Mouse (Mus musculus) MEL (cell line): ENCODE measurements around the gene Naip1.

Source experiments
- CHD2 ChIP-seq: IDR thresholded peaks from 2 replicates; pipeline ENCODE4 v1.6.1; 2011; ENCODE audit warnings: low read length, improper control_type of control experiment
- CTCF ChIP-seq, 3 experiments: IDR thresholded peaks in 2 of 3; conservative IDR thresholded peaks in 1 of 3; 2 replicates each; pipeline ENCODE4 v1.5.1; 2011 to 2012; ENCODE audit warnings: low read length in 3 of 3, low read depth in 2 of 3, mild to moderate bottlenecking in 2 of 3, improper control_type of control experiment in 1 of 3, inconsistent platforms in 1 of 3, mixed read lengths in 1 of 3, moderate library complexity in 1 of 3; ENCODE audit not compliant: control insufficient read depth in 1 of 3, insufficient read depth in 1 of 3, poor library complexity in 1 of 3, severe bottlenecking in 1 of 3
- E2F4 ChIP-seq: IDR thresholded peaks from 2 replicates; pipeline ENCODE4 v1.6.1; 2011; ENCODE audit warnings: low read depth, low read length, improper control_type of control experiment, borderline replicate concordance
- EP300 ChIP-seq, 2 experiments: IDR thresholded peaks; 2 replicates each; pipeline ENCODE4 v1.6.1; 2011; ENCODE audit warnings: improper control_type of control experiment in 2 of 2, low read length in 2 of 2, low read depth in 1 of 2, mild to moderate bottlenecking in 1 of 2
- MYC ChIP-seq: IDR thresholded peaks from 2 replicates; pipeline ENCODE4 v1.6.1; 2011; ENCODE audit warnings: low read depth, mild to moderate bottlenecking, low read length, improper control_type of control experiment, moderate library complexity
- NELFE ChIP-seq: IDR thresholded peaks from 2 replicates; pipeline ENCODE4 v1.6.1; 2011; ENCODE audit warnings: low read depth, low read length, improper control_type of control experiment
- POLR2A ChIP-seq, 2 experiments: IDR thresholded peaks; 2 replicates each; pipeline ENCODE4 v1.6.1; 2011 to 2012; ENCODE audit warnings: low read length in 2 of 2, mild to moderate bottlenecking in 2 of 2, control low read depth in 1 of 2, improper control_type of control experiment in 1 of 2, low read depth in 1 of 2, moderate library complexity in 1 of 2; ENCODE audit not compliant: control insufficient read depth in 1 of 2, insufficient read depth in 1 of 2, poor library complexity in 1 of 2
- TCF12 ChIP-seq: IDR thresholded peaks from 2 replicates; pipeline ENCODE4 v1.6.1; 2014; ENCODE audit warnings: low read depth, mild to moderate bottlenecking, inconsistent platforms, low read length, improper control_type of control experiment, moderate library complexity
- USF2 ChIP-seq, 2 experiments: IDR thresholded peaks; 2 replicates each; pipeline ENCODE4 v1.6.1; 2011 to 2012; ENCODE audit warnings: improper control_type of control experiment in 2 of 2, low read length in 2 of 2, borderline replicate concordance in 1 of 2, inconsistent platforms in 1 of 2, low read depth in 1 of 2, mild to moderate bottlenecking in 1 of 2; ENCODE audit not compliant: insufficient read depth in 1 of 2
- ZMIZ1 ChIP-seq: IDR thresholded peaks from 2 replicates; pipeline ENCODE4 v1.6.1; 2012; ENCODE audit warnings: low read depth, mild to moderate bottlenecking, inconsistent platforms, low read length, improper control_type of control experiment, moderate library complexity

GRCm38 (mm10) chr13:100370536-100370935 is 82.1 kb downstream of the Naip1 start:
- TF ChIP-seq CHD2, result no peak
- TF ChIP-seq POLR2A (IDR thresholded peaks at IDR 0.05; ENCODE audit: control insufficient read depth in 1 of 2, insufficient read depth in 1 of 2, low read depth in 1 of 2, low read length in 2 of 2, poor library complexity in 1 of 2), result no peak
- TF ChIP-seq USF2 (IDR thresholded peaks at IDR 0.05; ENCODE audit: borderline replicate concordance in 1 of 2, insufficient read depth in 1 of 2, low read depth in 1 of 2, low read length in 2 of 2), result no peak
- TF ChIP-seq TCF12, result no peak
- TF ChIP-seq E2F4, result no peak
- no peak for TF ChIP-seq CTCF (IDR thresholded peaks at IDR 0.05 in 2 of 3, conservative IDR thresholded peaks at IDR 0.05 in 1 of 3; ENCODE audit: control insufficient read depth in 1 of 3, insufficient read depth in 1 of 3, low read depth in 2 of 3, low read length in 3 of 3, poor library complexity in 1 of 3, severe bottlenecking in 1 of 3)
- TF ChIP-seq MYC, result no peak
- TF ChIP-seq ZMIZ1, result no peak
- no peak for TF ChIP-seq NELFE
- no peak for TF ChIP-seq EP300 (IDR thresholded peaks at IDR 0.05; ENCODE audit: low read depth in 1 of 2, low read length in 2 of 2)
